Mouse (Mus musculus) brain, embryonic 14.5 days (tissue): ENCODE measurements around the gene Otud6a.

ENCODE experiments used
- CTCF ChIP-seq: fragments of 200-500 bp; IDR thresholded peaks from 2 replicates; pipeline ENCODE4 v1.5.1; 2012; ENCODE audit warnings: inconsistent platforms, mild to moderate bottlenecking, moderate library complexity, borderline replicate concordance; ENCODE audit not compliant: insufficient read depth, insufficient read length; ENCODE audit errors: extremely low read depth
- POLR2A ChIP-seq: fragments of 200-500 bp; IDR thresholded peaks from 2 replicates; pipeline ENCODE4 v1.6.1; 2012; ENCODE audit warnings: mild to moderate bottlenecking, inconsistent platforms, borderline replicate concordance; ENCODE audit not compliant: poor library complexity, insufficient read depth, insufficient read length, severe bottlenecking; ENCODE audit errors: extremely low read depth

DNA sequence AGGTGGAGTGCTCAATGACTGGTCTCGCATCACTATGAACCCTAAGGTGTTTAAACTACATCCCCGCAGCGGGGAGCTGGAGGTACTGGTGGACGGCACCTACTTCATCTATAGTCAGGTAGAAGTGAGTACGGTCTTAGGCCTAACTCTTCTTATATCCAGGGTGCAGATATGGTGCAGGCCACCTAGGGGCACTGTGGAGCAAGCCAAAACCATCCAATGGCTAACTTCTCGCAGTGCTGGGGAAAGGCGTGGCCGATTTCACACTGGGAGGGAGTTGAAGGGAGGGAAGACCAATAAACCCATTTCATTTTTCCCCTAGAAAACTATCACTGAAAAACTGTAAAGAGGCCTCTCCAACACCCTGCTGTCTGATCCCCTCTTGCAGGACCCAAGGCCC, 33.8 kb upstream of the Otud6a start:
- TF ChIP-seq CTCF (peak; percentile 19; the same call in 1 of the 2 replicates), POLR2A (no peak)
